Mouse (Mus musculus) bone marrow, adult 2 months (tissue): Measurements from ENCODE around the gene Evx1.

Experiments used
- CTCF ChIP-seq: fragments of 200-500 bp; IDR thresholded peaks from 2 replicates; pipeline ENCODE4 v1.5.1; 2011; ENCODE audit warnings: low read length, control low read depth; ENCODE audit not compliant: control insufficient read depth, insufficient read depth
- POLR2A ChIP-seq: fragments of 200-500 bp; IDR thresholded peaks from 2 replicates; pipeline ENCODE4 v1.6.1; 2011; ENCODE audit warnings: low read depth, mild to moderate bottlenecking, control low read depth, low read length, borderline replicate concordance; ENCODE audit not compliant: control insufficient read depth

- TF ChIP-seq CTCF: no peak
- TF ChIP-seq POLR2A: no peak
Measured at GRCm38 (mm10) chr6:52267691-52268090, 45.6 kb upstream of the Evx1 start.
